Mouse (Mus musculus): ENCODE measurements around the gene Atp1b3. TPM values are rescaled to one million over a fixed set of nuclear protein-coding genes. Genes with fewer than 3 reads are reported as not detected.
"Not testable (repeated sequence)": the region's sequence is repeated elsewhere in the genome, so short reads cannot be mapped to it uniquely, and the experiment has no call there.

Atp1b3 gene
- total RNA-seq (2017): 100 and 146 TPM in 2 replicates

DNA sequence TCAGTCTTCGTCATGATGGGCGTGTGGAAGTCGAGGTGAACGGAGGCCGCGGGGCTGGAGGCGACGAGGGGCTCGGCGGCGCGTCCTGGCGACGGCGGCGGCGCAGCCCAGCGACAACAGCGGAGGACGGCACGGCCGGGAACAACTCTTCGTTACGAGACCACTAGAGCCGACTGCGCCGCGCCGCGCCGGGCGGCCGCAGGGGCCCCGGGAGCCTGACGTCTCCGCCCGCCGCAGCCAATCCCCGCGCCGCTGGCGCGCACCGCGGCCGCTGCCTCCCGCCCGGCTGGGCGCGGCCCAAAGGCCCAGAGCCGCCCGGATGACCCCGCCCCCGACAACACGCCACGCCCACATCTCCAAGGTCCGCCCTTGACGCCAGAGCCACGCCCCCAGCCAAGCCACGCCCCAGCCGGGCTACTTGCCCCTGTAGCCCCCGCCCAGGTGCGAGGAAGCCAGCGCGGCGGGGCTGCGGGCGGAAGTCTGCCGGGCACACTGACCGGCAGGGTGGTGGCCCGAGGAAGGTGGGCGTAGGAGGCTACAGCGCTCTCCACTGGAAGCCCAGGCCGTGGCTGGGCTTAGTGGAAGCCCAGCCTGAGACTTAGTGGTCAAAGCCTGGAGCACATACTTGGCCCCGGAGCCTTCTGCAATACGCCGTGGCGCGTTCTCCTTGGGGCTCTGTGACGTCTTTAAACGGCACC is at the start of gene Atp1b3:
Gene Atp1b3 (minus strand): TSS at position 302 of the 698 bp plus-strand sequence.
- peak; percentile 89 to 90 for ATAC-seq (replicated peaks in 1 of 2; ENCODE audit: insufficient read depth in 1 of 2, low FRiP score in 2 of 2, low TSS enrichment in 1 of 2, low read depth in 1 of 2, poor library complexity in 2 of 2, severe bottlenecking in 2 of 2)

DNA sequence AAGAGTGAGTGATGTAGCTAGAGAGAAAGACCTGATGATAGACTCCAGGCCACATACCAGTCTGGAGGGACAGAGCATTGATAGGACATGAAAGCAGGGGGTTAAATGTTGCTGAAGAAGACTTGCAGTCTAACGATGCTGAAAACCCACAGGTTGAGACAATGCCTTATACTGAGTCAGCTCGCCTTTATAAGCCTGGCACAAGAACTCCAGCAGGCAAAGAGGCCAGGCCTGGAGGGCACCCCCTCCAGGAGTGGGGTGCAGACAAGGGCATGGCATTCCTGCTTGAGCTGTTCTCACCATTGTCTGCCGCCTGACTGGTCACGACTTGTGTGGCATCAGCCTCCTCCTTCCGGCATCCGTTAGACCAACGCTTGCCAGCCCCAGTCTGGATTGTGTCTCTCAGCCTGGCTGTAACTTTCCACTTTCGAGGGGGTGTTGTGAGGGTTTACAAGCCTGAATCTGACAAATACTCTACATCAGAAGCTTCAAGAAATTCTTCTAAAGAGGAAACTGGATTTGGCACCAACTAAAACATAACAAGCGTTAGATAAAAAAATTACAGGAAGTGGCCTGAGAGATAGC is 48.7 kb upstream of the Atp1b3 start:
- ATAC-seq (replicated peaks in 1 of 2; ENCODE audit: insufficient read depth in 1 of 2, low FRiP score in 2 of 2, low TSS enrichment in 1 of 2, low read depth in 1 of 2, poor library complexity in 2 of 2, severe bottlenecking in 2 of 2): no peak

DNA sequence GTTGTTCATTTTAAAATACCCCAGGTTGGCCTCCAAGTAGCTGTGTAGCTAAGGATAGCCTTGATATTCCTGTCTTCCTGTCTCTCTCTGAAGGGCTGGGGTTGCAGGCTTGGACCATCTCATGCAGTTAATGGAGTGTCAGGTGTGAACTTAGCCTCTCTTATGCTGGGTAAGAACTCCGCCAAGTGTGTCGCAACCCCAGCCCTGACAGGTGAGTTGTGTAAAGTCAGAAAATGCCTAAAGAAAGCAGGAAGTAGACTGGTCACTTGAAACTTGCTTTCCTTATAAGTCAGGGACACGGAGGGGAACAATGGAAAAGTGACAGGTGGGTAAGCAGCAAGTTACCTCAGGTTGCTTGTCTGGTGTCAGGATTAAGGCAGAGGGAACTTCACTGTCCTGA is 40.1 kb upstream of the Atp1b3 start:
- no peak for ATAC-seq (replicated peaks in 1 of 2; ENCODE audit: insufficient read depth in 1 of 2, low FRiP score in 2 of 2, low TSS enrichment in 1 of 2, low read depth in 1 of 2, poor library complexity in 2 of 2, severe bottlenecking in 2 of 2)

DNA sequence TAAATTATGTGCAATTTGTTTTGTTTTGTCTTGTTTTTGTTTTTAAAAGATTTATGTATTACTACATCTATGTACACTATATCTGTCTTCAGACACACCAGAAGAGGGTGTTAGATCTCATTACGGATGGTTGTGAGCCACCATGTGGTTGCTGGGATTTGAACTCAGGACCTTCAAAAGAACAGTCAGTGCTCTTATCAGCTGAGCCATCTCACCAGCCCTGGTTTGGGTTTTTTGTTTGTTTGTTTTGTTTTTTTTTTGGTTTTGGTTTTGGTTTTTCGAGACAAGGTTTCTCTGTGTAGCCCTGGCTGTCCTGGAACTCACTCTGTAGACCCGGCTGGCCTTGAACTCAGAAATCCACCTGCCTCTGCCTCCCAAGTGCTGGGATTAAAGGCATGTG is 35.7 kb upstream of the Atp1b3 start:
- not testable (repeated sequence) for ATAC-seq (replicated peaks in 1 of 2; ENCODE audit: insufficient read depth in 1 of 2, low FRiP score in 2 of 2, low TSS enrichment in 1 of 2, low read depth in 1 of 2, poor library complexity in 2 of 2, severe bottlenecking in 2 of 2)

DNA sequence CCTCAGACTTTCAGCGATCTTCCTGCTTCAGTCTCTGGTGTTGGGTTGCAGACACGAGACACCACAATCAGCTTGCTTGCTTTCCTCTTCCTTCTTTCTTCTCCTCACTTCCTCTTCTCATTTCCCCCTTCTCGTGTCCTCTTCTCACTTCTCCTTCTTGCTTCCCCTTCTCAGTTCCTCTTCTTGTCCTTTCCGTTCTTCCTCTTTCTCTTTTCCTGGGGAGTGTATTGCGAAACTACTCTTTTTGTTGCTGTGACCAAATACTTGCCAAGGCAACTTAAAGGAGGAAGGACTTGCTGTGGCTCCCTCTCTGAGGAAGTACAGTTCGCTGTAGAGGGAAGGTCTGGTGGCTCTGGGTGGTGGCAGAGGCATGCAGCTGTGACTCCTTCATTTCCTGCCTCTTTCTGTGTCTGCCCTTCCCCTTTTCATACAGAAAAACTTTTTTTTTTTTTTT is 35.2 kb upstream of the Atp1b3 start:
- ATAC-seq (replicated peaks in 1 of 2; ENCODE audit: insufficient read depth in 1 of 2, low FRiP score in 2 of 2, low TSS enrichment in 1 of 2, low read depth in 1 of 2, poor library complexity in 2 of 2, severe bottlenecking in 2 of 2): peak; percentile 92

DNA sequence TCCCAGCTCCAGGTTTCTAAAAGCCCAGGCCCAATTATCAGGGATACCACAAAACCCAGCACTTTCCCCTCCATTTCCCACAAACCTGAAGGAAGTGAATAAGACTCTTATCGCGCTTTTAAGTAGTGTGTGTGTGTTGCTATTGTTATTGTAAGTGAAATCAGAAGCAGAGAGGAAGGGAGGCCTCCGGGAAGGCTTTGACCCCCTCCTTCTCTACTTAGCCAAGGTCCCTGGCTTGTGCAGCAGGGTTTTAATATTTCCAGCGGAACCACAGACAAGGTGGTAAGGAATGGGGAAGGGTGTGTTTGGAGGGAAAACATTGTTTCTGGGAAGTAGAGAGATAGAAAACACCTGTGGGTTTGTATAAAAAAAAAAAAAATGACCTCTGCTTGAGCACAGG is 34.4 kb upstream of the Atp1b3 start:
- ATAC-seq (replicated peaks in 1 of 2; ENCODE audit: insufficient read depth in 1 of 2, low FRiP score in 2 of 2, low TSS enrichment in 1 of 2, low read depth in 1 of 2, poor library complexity in 2 of 2, severe bottlenecking in 2 of 2): no peak

DNA sequence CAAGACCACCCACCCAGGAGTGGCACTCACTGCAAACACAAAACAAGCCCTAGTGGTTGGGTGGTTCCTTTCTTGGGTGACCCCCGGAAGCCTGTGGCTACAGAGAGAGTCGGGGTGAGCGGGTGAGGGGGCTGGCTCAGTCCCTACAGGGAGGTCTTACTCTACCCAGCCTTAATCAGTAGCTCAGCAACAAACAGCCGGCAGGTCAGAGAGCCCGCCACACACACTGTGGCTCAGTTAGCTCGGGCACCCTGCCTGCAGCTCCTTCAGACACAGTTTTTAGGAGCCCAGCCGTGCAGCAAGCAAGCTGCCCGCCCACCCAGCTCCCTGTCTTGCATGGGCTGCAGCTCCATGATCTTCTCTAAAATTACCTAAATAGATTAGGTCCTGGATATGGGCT is 33.9 kb upstream of the Atp1b3 start:
- no peak for ATAC-seq (replicated peaks in 1 of 2; ENCODE audit: insufficient read depth in 1 of 2, low FRiP score in 2 of 2, low TSS enrichment in 1 of 2, low read depth in 1 of 2, poor library complexity in 2 of 2, severe bottlenecking in 2 of 2)

DNA sequence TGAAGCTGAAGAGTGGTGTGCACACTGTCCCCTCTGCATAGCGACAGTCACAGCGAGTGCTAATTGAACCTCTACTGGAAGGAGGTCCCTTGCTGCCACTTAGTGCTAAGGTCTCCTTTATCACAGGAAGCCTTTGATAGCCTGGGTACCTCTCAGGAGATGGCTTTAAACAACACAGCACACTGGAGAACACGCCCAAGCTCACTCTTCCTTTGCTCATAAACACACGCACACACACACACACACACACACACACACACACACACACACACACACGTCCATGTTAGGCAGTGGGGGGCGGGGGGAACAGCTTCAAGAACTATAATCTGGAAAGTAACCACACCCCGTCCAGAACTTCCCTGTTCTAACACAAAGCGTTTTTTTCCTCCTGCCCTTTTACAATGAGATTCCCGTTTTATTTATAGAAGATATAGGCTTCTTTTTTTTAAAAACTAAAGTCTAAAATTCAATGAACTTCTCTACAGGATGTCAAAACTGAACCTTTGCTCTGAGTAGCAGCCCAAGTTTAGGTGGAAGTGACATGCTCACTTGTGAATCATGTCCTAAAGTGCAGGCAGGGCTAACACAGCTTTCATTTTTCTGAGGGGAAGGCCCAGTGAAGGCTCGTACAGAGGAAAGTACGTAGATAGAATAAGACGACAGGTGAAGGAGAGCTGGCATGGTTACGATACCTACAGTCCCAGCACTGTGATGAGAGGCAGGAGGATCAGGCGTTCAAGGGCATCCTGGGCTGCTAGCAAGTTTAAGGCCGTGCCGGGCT is 30.9 kb upstream of the Atp1b3 start:
- no peak for ATAC-seq (replicated peaks in 1 of 2; ENCODE audit: insufficient read depth in 1 of 2, low FRiP score in 2 of 2, low TSS enrichment in 1 of 2, low read depth in 1 of 2, poor library complexity in 2 of 2, severe bottlenecking in 2 of 2)

DNA sequence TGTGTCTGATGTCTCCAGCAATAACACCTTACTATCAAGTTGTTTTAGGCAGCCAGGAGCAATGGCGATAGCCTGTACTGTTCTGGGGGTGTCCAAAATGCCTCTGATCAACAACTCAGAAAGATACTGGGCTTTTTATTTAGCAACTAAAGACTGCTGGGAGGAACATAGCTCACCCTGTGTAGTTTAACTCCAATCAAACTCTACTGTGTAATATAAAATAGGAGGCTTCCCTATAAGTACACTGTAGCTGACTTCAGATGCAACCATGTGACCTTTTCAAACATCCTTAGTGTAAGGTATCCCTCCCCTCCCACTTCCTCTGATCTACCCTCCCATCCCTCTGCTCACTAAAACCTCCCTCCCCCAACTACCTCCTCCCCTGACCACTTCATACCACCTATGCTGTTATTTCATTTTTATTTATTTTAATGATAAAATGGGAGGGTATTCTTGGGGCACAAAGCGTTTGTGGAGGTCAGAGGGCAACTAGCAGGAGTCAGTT is 29.5 kb upstream of the Atp1b3 start:
- no peak for ATAC-seq (replicated peaks in 1 of 2; ENCODE audit: insufficient read depth in 1 of 2, low FRiP score in 2 of 2, low TSS enrichment in 1 of 2, low read depth in 1 of 2, poor library complexity in 2 of 2, severe bottlenecking in 2 of 2)

DNA sequence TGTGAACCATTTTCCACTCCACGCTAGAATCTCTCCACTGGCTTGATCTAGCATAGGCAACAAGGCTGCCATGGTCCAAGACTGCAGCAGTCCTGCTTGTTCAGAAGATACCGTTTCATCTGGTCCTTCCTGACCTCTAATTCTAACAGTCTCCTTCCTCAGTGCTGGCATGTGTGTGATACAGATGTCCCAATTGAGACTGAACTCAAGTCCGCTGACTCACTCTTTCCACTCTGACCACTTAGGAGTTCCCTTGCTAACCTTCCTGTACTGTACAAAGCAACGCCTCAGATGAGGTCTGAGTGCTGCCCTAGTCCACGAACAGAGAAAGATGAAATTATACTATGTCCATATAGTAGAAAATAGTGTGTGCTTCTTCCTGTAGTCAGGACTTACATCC is 28.9 kb upstream of the Atp1b3 start:
- ATAC-seq (replicated peaks in 1 of 2; ENCODE audit: insufficient read depth in 1 of 2, low FRiP score in 2 of 2, low TSS enrichment in 1 of 2, low read depth in 1 of 2, poor library complexity in 2 of 2, severe bottlenecking in 2 of 2): peak in 1 of 2 experiments; percentile 48; a peak in 1 of 4 replicates

DNA sequence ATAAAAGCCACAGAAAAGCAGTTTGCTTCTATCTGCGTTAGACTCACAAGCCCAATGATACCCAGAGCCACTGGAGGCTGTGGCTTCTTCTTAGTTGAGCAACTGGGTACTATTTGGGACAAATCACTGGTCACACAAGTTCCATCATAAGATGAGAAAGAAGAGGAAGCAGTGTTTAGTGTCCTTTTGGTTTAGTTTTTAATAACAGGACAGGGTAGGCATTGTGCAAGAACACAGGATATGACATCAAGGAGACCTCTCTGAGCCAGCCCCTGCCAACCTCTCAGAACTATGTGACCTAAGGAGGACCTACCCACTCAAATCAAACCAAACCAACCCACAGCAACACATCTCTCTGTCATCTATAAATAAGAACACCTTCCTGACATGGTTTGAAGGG is 27.7 kb upstream of the Atp1b3 start:
- peak; percentile 57 to 63; a peak in 3 of 4 replicates for ATAC-seq (replicated peaks in 1 of 2; ENCODE audit: insufficient read depth in 1 of 2, low FRiP score in 2 of 2, low TSS enrichment in 1 of 2, low read depth in 1 of 2, poor library complexity in 2 of 2, severe bottlenecking in 2 of 2)

DNA sequence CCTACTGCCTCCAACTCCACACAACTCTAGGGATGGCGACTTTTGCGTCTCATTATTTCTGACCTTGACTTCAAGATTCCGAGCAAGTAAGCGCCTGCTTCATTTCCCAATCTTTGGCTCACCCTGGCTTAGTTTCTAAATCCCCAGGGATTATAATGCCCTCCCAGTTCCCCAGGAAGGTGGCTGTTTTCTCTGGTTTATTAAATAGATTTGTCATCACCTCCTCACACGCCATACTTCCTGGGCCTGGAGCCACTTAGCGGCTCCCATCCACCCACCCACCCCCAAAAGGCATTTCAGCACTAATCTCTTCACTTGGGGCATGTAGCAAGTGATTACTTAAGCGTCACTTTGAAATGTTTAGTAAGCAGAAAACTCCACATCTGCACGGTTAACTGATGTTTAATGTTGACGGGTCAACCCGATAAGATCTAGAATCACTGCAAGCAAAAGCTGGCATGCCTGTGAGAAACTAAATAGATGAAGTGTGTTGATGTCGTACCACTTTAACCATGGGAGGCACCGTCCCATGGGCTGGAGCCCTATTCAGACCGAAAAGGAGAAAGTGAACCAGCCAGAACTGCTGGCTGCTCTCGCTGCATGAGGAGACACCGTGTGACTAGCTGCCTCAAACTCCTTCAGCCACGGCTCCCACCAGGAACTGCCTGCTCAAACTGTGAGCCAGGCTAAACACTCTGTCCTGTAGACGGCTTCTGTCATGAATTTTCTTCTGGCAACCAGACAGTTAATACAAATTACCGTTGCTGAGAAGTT is 19.7 kb upstream of the Atp1b3 start:
- ATAC-seq (replicated peaks in 1 of 2; ENCODE audit: insufficient read depth in 1 of 2, low FRiP score in 2 of 2, low TSS enrichment in 1 of 2, low read depth in 1 of 2, poor library complexity in 2 of 2, severe bottlenecking in 2 of 2): no peak

DNA sequence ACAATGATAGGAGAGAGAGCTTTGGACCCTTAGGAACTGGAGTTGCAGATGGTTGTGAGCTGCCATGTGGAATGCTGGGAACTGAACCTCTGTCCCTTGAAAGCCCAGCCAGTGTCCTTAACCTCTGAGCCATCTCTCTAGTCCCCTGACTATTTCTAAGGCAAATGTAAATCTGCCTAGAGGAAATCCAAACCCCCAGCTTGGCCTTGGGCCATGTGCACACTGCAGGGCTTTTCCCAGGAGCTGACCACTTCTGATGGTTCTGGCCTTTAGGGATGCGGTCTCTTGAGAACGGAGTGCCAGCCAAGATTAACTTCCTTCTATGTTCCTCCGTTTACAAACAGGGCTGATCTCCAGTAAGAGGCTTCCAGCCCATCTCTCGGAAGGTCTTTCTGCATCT is 18.5 kb upstream of the Atp1b3 start:
- no peak for ATAC-seq (replicated peaks in 1 of 2; ENCODE audit: insufficient read depth in 1 of 2, low FRiP score in 2 of 2, low TSS enrichment in 1 of 2, low read depth in 1 of 2, poor library complexity in 2 of 2, severe bottlenecking in 2 of 2)

DNA sequence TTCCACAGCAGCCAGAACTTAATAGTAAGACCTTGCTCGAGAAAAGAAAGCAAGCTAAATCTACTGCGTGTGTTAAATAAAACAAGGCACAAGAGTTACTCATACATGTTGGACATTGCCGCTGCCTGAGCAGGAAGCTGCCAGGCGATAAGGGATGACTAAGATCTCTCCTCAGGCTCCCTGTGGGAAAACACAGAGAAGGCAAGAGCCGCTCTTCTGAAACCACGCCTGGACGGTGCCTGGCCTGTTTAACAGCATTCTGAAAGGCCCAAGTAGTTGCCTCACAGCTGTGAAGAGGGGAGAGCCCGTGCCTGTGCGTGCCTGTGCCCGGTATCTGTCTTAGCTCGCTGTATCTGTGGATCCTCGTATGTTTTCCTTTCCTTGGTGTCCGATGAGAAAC is 17.2 kb upstream of the Atp1b3 start:
- ATAC-seq (replicated peaks in 1 of 2; ENCODE audit: insufficient read depth in 1 of 2, low FRiP score in 2 of 2, low TSS enrichment in 1 of 2, low read depth in 1 of 2, poor library complexity in 2 of 2, severe bottlenecking in 2 of 2): no peak

DNA sequence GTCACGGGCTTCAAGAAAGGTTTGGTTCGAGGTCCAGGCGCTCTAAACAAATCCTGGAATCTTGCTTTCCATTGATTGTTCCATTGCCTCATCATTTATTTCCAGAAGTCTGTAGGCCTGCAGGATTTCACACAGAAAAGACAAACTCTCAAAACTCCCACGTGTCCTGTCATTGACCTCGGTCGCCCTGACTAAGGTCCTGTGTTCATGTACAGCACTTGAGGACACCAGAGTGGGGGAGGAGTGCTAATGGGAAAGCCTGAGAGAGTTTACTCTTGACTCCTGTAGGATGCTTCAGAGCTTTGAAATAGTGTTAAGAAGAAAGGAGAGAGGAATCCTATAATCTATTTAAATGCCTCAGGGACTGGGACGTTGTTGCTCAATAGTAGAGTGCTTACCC is 15.3 kb upstream of the Atp1b3 start:
- ATAC-seq (replicated peaks in 1 of 2; ENCODE audit: insufficient read depth in 1 of 2, low FRiP score in 2 of 2, low TSS enrichment in 1 of 2, low read depth in 1 of 2, poor library complexity in 2 of 2, severe bottlenecking in 2 of 2): no peak

DNA sequence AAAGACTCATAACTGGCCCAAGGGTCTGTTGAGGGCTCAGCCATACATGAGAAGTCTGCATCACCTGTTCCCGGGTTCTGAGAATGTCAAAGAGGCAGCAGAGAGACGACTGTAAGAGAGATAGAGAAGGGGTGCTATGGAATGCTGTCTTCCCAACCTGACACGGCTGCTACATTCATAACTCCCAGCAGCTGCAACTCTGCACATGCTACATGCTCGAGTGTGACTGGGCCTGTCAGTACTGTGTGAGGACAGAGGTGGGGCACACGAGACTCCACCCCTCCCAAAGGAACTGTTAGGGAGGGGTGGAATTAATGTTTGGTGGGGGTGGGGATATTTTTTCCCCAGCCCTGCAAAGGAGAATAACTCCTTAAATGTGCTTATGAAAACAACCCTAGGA is 14.5 kb upstream of the Atp1b3 start:
- no peak for ATAC-seq (replicated peaks in 1 of 2; ENCODE audit: insufficient read depth in 1 of 2, low FRiP score in 2 of 2, low TSS enrichment in 1 of 2, low read depth in 1 of 2, poor library complexity in 2 of 2, severe bottlenecking in 2 of 2)

DNA sequence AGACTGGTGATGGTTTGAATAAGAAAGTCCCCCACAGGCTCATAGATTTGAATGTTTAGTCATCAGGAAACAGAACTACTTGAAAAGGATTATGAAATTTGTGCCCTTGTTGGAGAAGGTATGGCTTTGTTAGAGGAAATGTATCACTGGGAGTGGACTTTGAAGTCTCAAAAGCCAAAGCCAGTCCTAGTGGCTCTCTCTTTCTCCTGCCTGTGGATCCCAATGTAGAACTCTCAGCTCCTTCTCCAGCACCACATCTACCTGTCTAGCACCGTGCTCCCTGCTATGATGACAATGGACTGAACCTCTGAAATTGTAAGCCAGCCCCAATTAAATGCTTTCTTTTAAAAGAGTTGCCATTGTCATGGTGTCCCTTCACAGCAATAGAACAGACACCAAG is 12.9 kb upstream of the Atp1b3 start:
- ATAC-seq (replicated peaks in 1 of 2; ENCODE audit: insufficient read depth in 1 of 2, low FRiP score in 2 of 2, low TSS enrichment in 1 of 2, low read depth in 1 of 2, poor library complexity in 2 of 2, severe bottlenecking in 2 of 2): no peak
